Mouse (Mus musculus) adrenal gland, adult 8-10 months (tissue): ENCODE data around the gene Rcc2. TPM values are rescaled to one million over a fixed set of nuclear protein-coding genes. Genes with fewer than 3 reads are reported as not detected.
A peak's percentile ranks its signal among the peaks of the same experiment; 100 is the strongest.

Source experiments
- DNase-seq: peaks from one replicate; pipeline ENCODE4 v3.0.0; 2022
- total RNA-seq, 4 experiments: library from RNA; stranded (reverse); gene quantifications; 2 replicates each; pipeline ENCODE4 v1.2.4; 2022

Gene Rcc2
- total RNA-seq, 4 experiments from 2014 or later, result 71.0 to 87.5 (median 77.3) TPM

- no peak for DNase-seq
Measured at GRCm38 (mm10) chr4:140711360-140711759, 11.0 kb downstream of the Rcc2 start.

GRCm38 (mm10) chr4:140713480-140714365 is 13.4 kb downstream of the Rcc2 start:
- peak; percentile 85 for DNase-seq

- no peak for DNase-seq
Measured at GRCm38 (mm10) chr4:140714586-140714985, 14.2 kb downstream of the Rcc2 start.

- no peak for DNase-seq
Measured at GRCm38 (mm10) chr4:140716994-140717393, 16.7 kb downstream of the Rcc2 start.

- no peak for DNase-seq
Measured at GRCm38 (mm10) chr4:140718436-140718835, 18.1 kb downstream of the Rcc2 start.

- peak; percentile 66 for DNase-seq
Measured at GRCm38 (mm10) chr4:140720091-140720490, 19.8 kb downstream of the Rcc2 start.

GRCm38 (mm10) chr4:140721968-140722490 is 21.7 kb downstream of the Rcc2 start:
- no peak for DNase-seq

- DNase-seq, result no peak
Measured at GRCm38 (mm10) chr4:140722710-140723109, 22.4 kb downstream of the Rcc2 start.

- DNase-seq, result no peak
Measured at GRCm38 (mm10) chr4:140723192-140723591, 22.9 kb downstream of the Rcc2 start.

- DNase-seq, result no peak
Measured at GRCm38 (mm10) chr4:140723801-140724200, 23.5 kb downstream of the Rcc2 start.

GRCm38 (mm10) chr4:140724739-140725138 is 24.4 kb downstream of the Rcc2 start:
- DNase-seq, result no peak

- no peak for DNase-seq
Measured at GRCm38 (mm10) chr4:140726907-140727306, 26.6 kb downstream of the Rcc2 start.

- DNase-seq, result no peak
Measured at GRCm38 (mm10) chr4:140731654-140732053, 31.3 kb downstream of the Rcc2 start.

- no peak for DNase-seq
Measured at GRCm38 (mm10) chr4:140732871-140733270, 32.5 kb downstream of the Rcc2 start.

- no peak for DNase-seq
Measured at GRCm38 (mm10) chr4:140740655-140741054, 40.3 kb downstream of the Rcc2 start.

- no peak for DNase-seq
Measured at GRCm38 (mm10) chr4:140741401-140741800, 41.1 kb downstream of the Rcc2 start.

GRCm38 (mm10) chr4:140742543-140742942 is 42.2 kb downstream of the Rcc2 start, which contains the start of gene Padi6:
Padi6 (minus strand) TSS chr4:140742643.
- no peak for DNase-seq

GRCm38 (mm10) chr4:140743086-140743485 is 42.7 kb downstream of the Rcc2 start:
- no peak for DNase-seq

GRCm38 (mm10) chr4:140744654-140745053 is 44.3 kb downstream of the Rcc2 start:
- no peak for DNase-seq

GRCm38 (mm10) chr4:140747978-140748377 is 47.6 kb downstream of the Rcc2 start:
- DNase-seq, result no peak

GRCm38 (mm10) chr4:140750328-140750727 is 50.0 kb downstream of the Rcc2 start:
- no peak for DNase-seq

- DNase-seq, result no peak
Measured at GRCm38 (mm10) chr4:140753366-140753765, 53.0 kb downstream of the Rcc2 start.

- peak; percentile 55 for DNase-seq
Measured at GRCm38 (mm10) chr4:140755811-140756210, 55.5 kb downstream of the Rcc2 start.

GRCm38 (mm10) chr4:140761601-140762000 is 61.3 kb downstream of the Rcc2 start:
- DNase-seq, result no peak
